Mouse (Mus musculus): ENCODE measurements at regions not wholly inside any gene's neighbourhood (a gene's known extent, or its start where the extent isn't known, plus 50 kb on each side); places are given as distances from the start of the nearest gene placed in this dataset.

- no peak for DNase-seq
Observed at GRCm38 (mm10) chr2:115126625-115127369, 454.7 kb upstream of the BC052040 start.

GRCm38 (mm10) chr2:115131746-115132145 is 449.8 kb upstream of the BC052040 start:
- peak; percentile 33 to 36 for DNase-seq

GRCm38 (mm10) chr2:115132165-115132592 is 449.3 kb upstream of the BC052040 start:
- no peak for DNase-seq

GRCm38 (mm10) chr2:115141416-115141815 is 440.1 kb upstream of the BC052040 start:
- peak; percentile 40 to 53 for DNase-seq

- DNase-seq: no peak
Observed at GRCm38 (mm10) chr2:115172111-115172510, 409.4 kb upstream of the BC052040 start.

- no peak for DNase-seq
Observed at GRCm38 (mm10) chr2:115177076-115177475, 404.4 kb upstream of the BC052040 start.

- peak; percentile 43 to 76 for DNase-seq
Observed at GRCm38 (mm10) chr2:115177896-115178295, 403.6 kb upstream of the BC052040 start.

- peak; percentile 27 to 66 for DNase-seq
Observed at GRCm38 (mm10) chr2:115211191-115211590, 370.3 kb upstream of the BC052040 start.

- peak in 1 of 2 experiments; percentile 42 for DNase-seq
Observed at GRCm38 (mm10) chr2:115213181-115213970, 368.1 kb upstream of the BC052040 start.

GRCm38 (mm10) chr2:115214292-115214691 is 367.2 kb upstream of the BC052040 start:
- no peak for DNase-seq

- no peak for DNase-seq
Observed at GRCm38 (mm10) chr2:115230041-115230440, 351.5 kb upstream of the BC052040 start.

- DNase-seq: no peak
Observed at GRCm38 (mm10) chr2:115247673-115248072, 333.8 kb upstream of the BC052040 start.

GRCm38 (mm10) chr2:115250019-115250807 is 331.3 kb upstream of the BC052040 start:
- DNase-seq: no peak

GRCm38 (mm10) chr2:115257391-115257790 is 324.1 kb upstream of the BC052040 start:
- DNase-seq: peak; percentile 44 to 61

GRCm38 (mm10) chr2:115268247-115268646 is 313.3 kb upstream of the BC052040 start:
- DNase-seq: no peak

GRCm38 (mm10) chr2:115277421-115277820 is 304.1 kb upstream of the BC052040 start:
- DNase-seq: no peak

- DNase-seq: no peak
Observed at GRCm38 (mm10) chr2:115293020-115293419, 288.5 kb upstream of the BC052040 start.

- no peak for DNase-seq
Observed at GRCm38 (mm10) chr2:115297463-115297862, 284.1 kb upstream of the BC052040 start.

GRCm38 (mm10) chr2:115307248-115307647 is 274.3 kb upstream of the BC052040 start:
- DNase-seq: no peak

- DNase-seq: no peak
Observed at GRCm38 (mm10) chr2:115309856-115310631, 271.5 kb upstream of the BC052040 start.

- DNase-seq: no peak
Observed at GRCm38 (mm10) chr2:115318551-115318950, 263.0 kb upstream of the BC052040 start.

- no peak for DNase-seq
Observed at GRCm38 (mm10) chr2:115322582-115322981, 258.9 kb upstream of the BC052040 start.

Measured in cerebellum, postnatal 14 days (tissue).